ENCODE assay signal across 11 mouse cellular contexts in the genomic region with DNA sequence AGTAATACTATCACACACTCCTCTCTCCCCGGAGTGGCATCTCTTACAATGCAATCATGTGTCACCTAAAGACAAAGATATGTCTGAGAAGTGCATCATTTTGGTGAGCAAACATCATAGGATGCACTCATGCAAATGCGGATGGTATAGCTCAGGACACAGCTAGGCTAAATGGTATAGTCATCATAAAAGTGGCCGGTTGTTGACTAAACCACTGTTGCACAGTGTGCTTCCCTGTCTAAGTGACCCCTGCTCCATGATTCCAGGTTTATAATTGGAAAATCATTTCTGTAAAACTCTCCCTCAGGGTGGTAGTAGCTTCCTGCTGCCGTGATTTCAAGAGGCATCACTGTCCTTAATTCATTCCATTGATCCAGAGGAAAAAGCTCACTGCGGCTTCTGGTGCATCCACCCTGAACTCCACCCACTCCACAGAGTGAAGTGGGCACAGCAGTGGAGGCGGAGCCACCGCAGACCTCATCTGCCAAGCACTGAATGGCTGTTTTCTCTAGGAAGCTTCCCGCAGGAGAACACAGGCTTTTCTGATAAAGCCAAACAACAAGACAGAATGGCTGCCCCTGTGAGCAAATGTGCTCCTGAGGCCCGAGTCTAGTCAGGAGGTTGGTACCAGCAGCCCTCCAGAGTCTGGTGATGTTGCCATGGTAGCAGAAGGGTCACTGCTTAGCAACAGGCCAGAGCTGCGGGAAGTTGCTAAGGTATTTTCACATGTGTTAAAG. TPM values are rescaled to one million over a fixed set of nuclear protein-coding genes. Genes with fewer than 3 reads are reported as not detected.
A peak's percentile ranks its signal among the peaks of the same experiment; 100 is the strongest.
DNase-seq lines count a peak whose midpoint lies in the region; ATAC-seq lines count a peak whose summit lies in the region.
"Had no signal": no experiment of that assay in that cellular context is flagged by ENCODE, and none has a peak within 500 bp of the region (broad histone marks: within the 10 kb centered on the region; RNA-seq: fewer than 3 reads in every experiment).

No protein-coding gene starts in this region.

- 0 out of 2 replicates have a peak overlapping the region, but pooled peaks have one; percentile 32 for H3K27ac ChIP-seq in heart, embryonic 10.5 days
- peak overlapping the region; percentile 88 for H3K27ac ChIP-seq in hindbrain, embryonic 12.5 days

- peak; percentile 94 for ATAC-seq in hindbrain, embryonic 12.5 days (ENCODE audit: low FRiP score)

- no peaks in the 10 kb centered on the region for H3K27me3 ChIP-seq in heart, embryonic 10.5 days (ENCODE audit: insufficient read depth, poor library complexity, severe bottlenecking)
- no peaks in the 10 kb centered on the region for H3K27me3 ChIP-seq in hindbrain, embryonic 12.5 days
- H3K27me3 ChIP-seq: CH12.LX; lung, embryonic 15.5 days; stomach, embryonic 15.5 days had no signal

- H3K4me1 ChIP-seq in heart, embryonic 10.5 days = peaks cover 9% of the 10 kb centered on the region; the same call in 1 of the 2 replicates
- peaks cover 23% of the 10 kb centered on the region for H3K4me1 ChIP-seq in hindbrain, embryonic 12.5 days
- H3K4me1 ChIP-seq: stomach, embryonic 15.5 days had no signal

- intact Hi-C loops in heart, postnatal 25 days (cut with DNase I) = no loop called here
- intact Hi-C loops in left cerebral cortex, postnatal 25 days (cut with DNase I) = no loop called here

- peak overlapping the region; percentile 17; the same call in 1 of the 2 replicates for H3K4me2 ChIP-seq in hindbrain, embryonic 12.5 days (replicated peaks)
- H3K4me2 ChIP-seq: lung, embryonic 15.5 days; stomach, embryonic 15.5 days had no signal

- no peaks in the 10 kb centered on the region for H3K36me3 ChIP-seq in heart, embryonic 10.5 days
- no peaks in the 10 kb centered on the region for H3K36me3 ChIP-seq in hindbrain, embryonic 12.5 days
- H3K36me3 ChIP-seq: lung, embryonic 15.5 days; stomach, embryonic 15.5 days had no signal

- 68% methylated on average over 10 of the region's 10 CpGs for WGBS in heart, embryonic 10.5 days
- WGBS in hindbrain, embryonic 12.5 days = 40% methylated on average over 10 of the region's 10 CpGs

- no peak for DNase-seq in heart, embryonic 10.5 days (ENCODE audit: low spot score)
- no peak for DNase-seq in heart, postnatal 25 days (ENCODE audit: low spot score)
- DNase-seq in left cerebral cortex, postnatal 25 days (ENCODE audit: low spot score in 2 of 2) = peak; percentile 60
- DNase-seq in right cerebral cortex, postnatal 14 days = peak; percentile 40
- no peak for DNase-seq in spleen, postnatal 14 days (ENCODE audit: low spot score in 2 of 2)
- DNase-seq in kidney, postnatal 4 days = no peak
- no peak for DNase-seq in adrenal gland, adult 2 months

- H3K4me3 ChIP-seq in heart, embryonic 10.5 days = no peak overlapping the region
- H3K4me3 ChIP-seq in hindbrain, embryonic 12.5 days = no peak overlapping the region
- H3K4me3 ChIP-seq: lung, embryonic 15.5 days; stomach, embryonic 15.5 days had no signal

- H3K9me3 ChIP-seq in heart, embryonic 10.5 days = no peaks in the 10 kb centered on the region
- no peaks in the 10 kb centered on the region for H3K9me3 ChIP-seq in hindbrain, embryonic 12.5 days (replicated peaks)
- H3K9me3 ChIP-seq: lung, embryonic 15.5 days; stomach, embryonic 15.5 days had no signal

- 0 out of 2 replicates have a peak overlapping the region, but pooled peaks have one; percentile 24 for H3K9ac ChIP-seq in hindbrain, embryonic 12.5 days
- H3K9ac ChIP-seq: lung, embryonic 15.5 days; stomach, embryonic 15.5 days had no signal

RNA-seq across cellular contexts. Expression of a gene that starts 38.9 kb away (rescaled TPM):
- polyA plus RNA-seq in heart, embryonic 10.5 days (2016; fragmentation: Nextera tagmentation; extraction: Ambion mirVana) = 151 and 194 TPM in 2 replicates
- total RNA-seq in heart, postnatal 25 days (2021) = 100 to 1,000 TPM; 353 to 446 TPM
- polyA plus RNA-seq in hindbrain, embryonic 12.5 days (2016; fragmentation: Nextera tagmentation; extraction: Ambion mirVana) = 121 and 142 TPM in 2 replicates
- total RNA-seq in left cerebral cortex, postnatal 25 days (2021) = 100 to 1,000 TPM; 301 to 364 TPM
- 1,000 to 10,000 TPM; 1,087 to 1,247 TPM for total RNA-seq in adrenal gland, adult 2 months (2021)
- polyA plus RNA-seq in adrenal gland, adult 2 months (2012; rRNA removed) = 7.3 and 8.1 TPM in 2 replicates

Comparison
In these comparisons a context has a peak if more than half of its experiments do, and no peak if none do; other contexts are left out.
1. DNase-seq: peak in left cerebral cortex, postnatal 25 days (2 of 2) and right cerebral cortex, postnatal 14 days (single experiment); none in heart, embryonic 10.5 days (single experiment), heart, postnatal 25 days (single experiment), spleen, postnatal 14 days (0 of 2), kidney, postnatal 4 days (0 of 2) and adrenal gland, adult 2 months (single experiment).